Mouse (Mus musculus) CH12.LX (cell line): ENCODE measurements around the gene Gm826.

ENCODE experiments used
- CTCF ChIP-seq, 2 experiments: IDR thresholded peaks in 1 of 2; conservative IDR thresholded peaks in 1 of 2; 2 replicates each; pipeline ENCODE4 v1.5.1; 2011 to 2012; ENCODE audit warnings: low read depth in 2 of 2, low read length in 2 of 2, improper control_type of control experiment in 1 of 2, inconsistent platforms in 1 of 2, mild to moderate bottlenecking in 1 of 2, moderate library complexity in 1 of 2
- ETS1 ChIP-seq: conservative IDR thresholded peaks from 2 replicates; pipeline ENCODE4 v1.6.1; 2012; ENCODE audit warnings: low read depth, mild to moderate bottlenecking, inconsistent platforms, low read length, improper control_type of control experiment, moderate library complexity
- JUN ChIP-seq: IDR thresholded peaks from 2 replicates; pipeline ENCODE4 v1.6.1; 2011; ENCODE audit warnings: low read depth, mild to moderate bottlenecking, low read length, improper control_type of control experiment, moderate library complexity; ENCODE audit not compliant: insufficient read depth
- MAX ChIP-seq: IDR thresholded peaks from 2 replicates; pipeline ENCODE4 v1.6.1; 2011; ENCODE audit warnings: low read length, improper control_type of control experiment
- MYC ChIP-seq: IDR thresholded peaks from 2 replicates; pipeline ENCODE4 v1.6.1; 2011; ENCODE audit warnings: low read depth, mild to moderate bottlenecking, improper control_type of control experiment, low read length
- POLR2A ChIP-seq: IDR thresholded peaks from 2 replicates; pipeline ENCODE4 v1.6.1; 2011; ENCODE audit warnings: low read depth, mild to moderate bottlenecking, improper control_type of control experiment, low read length
- RCOR1 ChIP-seq: conservative IDR thresholded peaks from 2 replicates; pipeline ENCODE4 v1.6.1; 2012; ENCODE audit warnings: low read depth, mild to moderate bottlenecking, inconsistent platforms, low read length, improper control_type of control experiment
- USF1 ChIP-seq: IDR thresholded peaks from 2 replicates; pipeline ENCODE4 v1.6.1; 2014; ENCODE audit warnings: low read depth, mild to moderate bottlenecking, inconsistent platforms, low read length, improper control_type of control experiment

DNA sequence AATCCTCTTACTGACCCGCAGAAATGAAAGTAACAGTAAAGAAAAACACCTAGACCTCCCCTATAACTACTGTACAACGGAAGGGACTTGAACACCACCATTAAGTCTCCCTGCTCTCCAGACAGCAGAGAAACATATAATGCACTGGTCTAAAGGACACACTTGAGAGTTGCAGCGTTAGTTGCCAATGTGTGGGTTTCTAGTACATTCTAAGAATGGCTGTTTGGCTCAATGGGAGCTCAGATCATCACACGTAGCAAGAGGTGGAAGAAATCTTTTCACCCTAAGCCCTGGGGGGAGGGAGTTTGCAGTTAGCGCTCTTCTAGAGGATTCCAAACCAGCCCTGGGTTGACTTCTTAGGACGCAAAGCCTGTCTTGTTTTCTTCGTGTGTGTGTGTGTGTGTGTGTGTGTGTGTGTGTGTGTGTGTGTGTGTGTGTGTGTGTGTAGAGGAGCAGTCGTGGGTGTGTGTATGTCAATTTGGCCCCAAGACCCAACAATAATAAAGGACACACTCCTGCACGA is 30.2 kb upstream of the Gm826 start:
- no peak for TF ChIP-seq CTCF (conservative IDR thresholded peaks at IDR 0.05 in 1 of 2, IDR thresholded peaks at IDR 0.05 in 1 of 2; ENCODE audit: low read depth in 2 of 2, low read length in 2 of 2)
- no peak for TF ChIP-seq POLR2A
- no peak for TF ChIP-seq USF1
- no peak for TF ChIP-seq MYC
- no peak for TF ChIP-seq ETS1
- TF ChIP-seq RCOR1, result no peak
- no peak for TF ChIP-seq MAX
- TF ChIP-seq JUN, result no peak
